Mouse (Mus musculus): ENCODE measurements at regions not wholly inside any gene's neighbourhood (a gene's known extent, or its start where the extent isn't known, plus 50 kb on each side); places are given as distances from the start of the nearest gene placed in this dataset.

DNA sequence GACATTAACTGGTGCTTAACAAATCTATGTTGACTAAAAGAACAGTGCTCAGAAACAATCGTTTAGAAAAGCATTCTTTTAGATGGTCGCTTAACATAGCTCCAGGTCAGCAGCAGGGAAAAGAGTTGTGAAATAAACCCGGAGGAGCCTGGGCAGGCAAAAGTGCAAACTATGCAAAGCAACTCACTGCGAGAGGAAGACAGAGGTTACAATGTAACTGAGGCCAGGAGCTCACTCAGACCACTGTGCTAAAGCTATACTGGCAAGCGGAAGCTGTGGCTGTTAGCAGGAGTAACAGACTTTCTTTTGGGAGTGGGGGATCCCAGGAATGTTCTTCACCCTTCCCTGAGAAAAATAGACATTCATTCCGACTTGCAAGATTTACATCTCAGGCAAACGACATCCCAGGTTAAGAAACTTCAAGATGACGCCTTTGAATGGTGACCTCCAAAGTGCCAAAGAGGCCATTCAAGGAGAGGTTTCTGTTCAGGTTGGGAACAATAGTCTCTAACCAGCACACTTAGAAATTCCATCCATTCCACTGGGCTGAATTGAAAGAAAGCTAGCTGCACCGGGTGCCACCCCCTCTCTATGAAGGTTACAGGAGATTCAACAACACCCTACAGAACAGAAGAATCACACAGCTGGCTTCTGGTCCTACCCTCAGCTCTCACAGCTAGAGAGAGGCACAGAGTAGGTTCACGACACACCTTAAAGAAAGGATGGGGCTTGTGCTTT lies 94.7 kb upstream of the Adgrl2 start:
- ATAC-seq, result no peak
- H3K4me3 ChIP-seq (ENCODE audit: low read length), result no peak overlapping the region
- peaks cover 7% of the 10 kb centered on the region for H3K4me1 ChIP-seq (ENCODE audit: control insufficient read depth, insufficient read depth, low read depth, low read length)
- H3K27ac ChIP-seq (ENCODE audit: low read depth, low read length), result no peak overlapping the region
- no peaks in the 10 kb centered on the region for H3K9me3 ChIP-seq (ENCODE audit: control insufficient read depth, low read length)
- H3K9ac ChIP-seq (ENCODE audit: low read depth, low read length), result no peak overlapping the region
- no peaks in the 10 kb centered on the region for H3K27me3 ChIP-seq (replicated peaks; ENCODE audit: control insufficient read depth, insufficient read depth, low read length)
- no peaks in the 10 kb centered on the region for H3K36me3 ChIP-seq (ENCODE audit: control insufficient read depth, insufficient read depth, low read length)
- WGBS, result 55% methylated on average over 10 of the region's 10 CpGs
- no peak overlapping the region for H3K4me2 ChIP-seq (ENCODE audit: low read length)

DNA sequence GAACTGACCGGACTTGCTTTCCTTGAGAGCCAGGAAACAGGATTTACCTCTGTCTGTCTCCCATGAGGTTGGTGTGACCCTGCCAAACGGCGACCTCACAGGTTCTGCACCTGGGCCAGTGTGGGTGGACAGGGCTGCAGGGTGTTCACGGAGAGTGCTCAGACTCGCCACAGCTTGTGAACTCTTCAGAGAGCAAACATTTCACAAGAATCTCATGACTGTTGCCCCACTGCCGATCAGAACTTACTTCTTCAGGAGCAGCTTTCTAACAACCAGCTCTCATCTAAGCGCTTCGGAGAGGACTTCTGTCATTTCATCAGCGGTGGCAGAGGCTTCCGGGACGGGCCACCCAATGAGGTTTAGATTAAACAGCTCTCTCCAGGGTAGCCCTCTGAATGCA lies 93.0 kb upstream of the Adgrl2 start:
- Histone ChIP-seq H3K9me3 (ENCODE audit: control insufficient read depth, low read length) (no peaks in the 10 kb centered on the region), H3K27me3 (replicated peaks; ENCODE audit: control insufficient read depth, insufficient read depth, low read length) (no peaks in the 10 kb centered on the region), H3K36me3 (ENCODE audit: control insufficient read depth, insufficient read depth, low read length) (no peaks in the 10 kb centered on the region), H3K4me2 (ENCODE audit: low read length) (no peak overlapping the region), H3K9ac (ENCODE audit: low read depth, low read length) (no peak overlapping the region), H3K27ac (ENCODE audit: low read depth, low read length) (no peak overlapping the region), H3K4me1 (ENCODE audit: control insufficient read depth, insufficient read depth, low read depth, low read length) (peaks cover under 1% of the 10 kb centered on the region; the same call in 1 of the 2 replicates), H3K4me3 (ENCODE audit: low read length) (no peak overlapping the region)
- ATAC-seq, result no peak
- 76% methylated on average over 11 of the region's 11 CpGs for WGBS

DNA sequence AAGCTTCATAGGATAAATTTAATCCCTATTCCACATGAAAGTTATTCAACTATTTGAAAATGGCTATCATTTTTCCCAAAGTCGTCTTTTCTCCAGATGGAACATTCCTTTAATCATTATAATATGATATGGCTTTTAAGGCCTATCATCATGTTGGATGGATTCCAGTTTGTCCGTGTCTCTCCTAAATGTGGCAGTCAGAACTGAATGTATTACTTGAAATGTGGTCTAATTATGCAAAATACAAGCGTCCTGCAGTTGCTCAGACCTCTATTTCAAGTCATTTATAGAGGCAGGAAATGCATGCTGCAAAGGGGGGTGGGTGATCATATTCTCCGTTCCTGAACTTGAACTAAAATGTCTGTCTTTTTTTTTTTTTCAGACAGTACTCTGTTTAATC lies 88.5 kb upstream of the Adgrl2 start:
- Histone ChIP-seq H3K4me1 (ENCODE audit: control insufficient read depth, insufficient read depth, low read depth, low read length) (peaks cover 8% of the 10 kb centered on the region), H3K27ac (ENCODE audit: low read depth, low read length) (no peak overlapping the region), H3K4me3 (ENCODE audit: low read length) (no peak overlapping the region), H3K9me3 (ENCODE audit: control insufficient read depth, low read length) (no peaks in the 10 kb centered on the region), H3K36me3 (ENCODE audit: control insufficient read depth, insufficient read depth, low read length) (no peaks in the 10 kb centered on the region), H3K9ac (ENCODE audit: low read depth, low read length) (no peak overlapping the region), H3K27me3 (replicated peaks; ENCODE audit: control insufficient read depth, insufficient read depth, low read length) (no peaks in the 10 kb centered on the region), H3K4me2 (ENCODE audit: low read length) (no peak overlapping the region)
- no peak for ATAC-seq
- WGBS, result 41% methylated on average over 4 of the region's 4 CpGs

DNA sequence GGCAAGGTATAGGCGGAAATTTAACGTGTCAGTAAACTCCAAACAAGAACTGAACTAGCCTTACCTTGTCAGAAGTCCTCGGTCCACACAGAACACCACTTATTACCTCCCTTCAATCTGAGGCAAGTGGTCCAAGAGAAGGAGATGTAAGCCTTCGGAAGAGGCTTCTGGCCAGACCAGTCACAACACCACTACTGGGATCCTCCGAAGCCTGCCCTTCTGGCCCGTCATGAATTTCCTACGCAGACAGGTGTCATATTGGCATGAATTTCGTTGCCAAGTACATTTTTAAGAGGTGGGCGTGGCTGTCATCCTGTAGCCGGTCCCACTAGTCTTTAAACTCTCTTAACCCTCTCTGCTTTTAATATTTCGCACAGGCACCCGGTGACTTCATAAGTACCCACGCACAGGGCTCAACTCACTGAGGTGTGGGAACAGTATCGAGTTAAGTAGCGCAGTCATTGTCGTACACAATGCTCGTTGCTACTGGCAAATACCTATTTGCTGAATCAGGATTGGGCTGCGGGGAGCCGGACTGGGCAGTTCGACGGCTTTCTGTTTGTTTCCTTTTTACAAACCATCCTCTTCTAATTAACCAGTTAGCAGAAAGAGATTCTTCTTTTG lies 86.7 kb upstream of the Adgrl2 start:
- H3K9me3 ChIP-seq (ENCODE audit: control insufficient read depth, low read length), result no peaks in the 10 kb centered on the region
- H3K27ac ChIP-seq (ENCODE audit: low read depth, low read length), result no peak overlapping the region
- no peaks in the 10 kb centered on the region for H3K27me3 ChIP-seq (replicated peaks; ENCODE audit: control insufficient read depth, insufficient read depth, low read length)
- H3K4me3 ChIP-seq (ENCODE audit: low read length), result no peak overlapping the region
- no peak overlapping the region for H3K9ac ChIP-seq (ENCODE audit: low read depth, low read length)
- peaks cover 8% of the 10 kb centered on the region for H3K4me1 ChIP-seq (ENCODE audit: control insufficient read depth, insufficient read depth, low read depth, low read length)
- no peak for ATAC-seq
- no peak overlapping the region for H3K4me2 ChIP-seq (ENCODE audit: low read length)
- H3K36me3 ChIP-seq (ENCODE audit: control insufficient read depth, insufficient read depth, low read length), result no peaks in the 10 kb centered on the region
- 77% methylated on average over 21 of the region's 21 CpGs for WGBS

DNA sequence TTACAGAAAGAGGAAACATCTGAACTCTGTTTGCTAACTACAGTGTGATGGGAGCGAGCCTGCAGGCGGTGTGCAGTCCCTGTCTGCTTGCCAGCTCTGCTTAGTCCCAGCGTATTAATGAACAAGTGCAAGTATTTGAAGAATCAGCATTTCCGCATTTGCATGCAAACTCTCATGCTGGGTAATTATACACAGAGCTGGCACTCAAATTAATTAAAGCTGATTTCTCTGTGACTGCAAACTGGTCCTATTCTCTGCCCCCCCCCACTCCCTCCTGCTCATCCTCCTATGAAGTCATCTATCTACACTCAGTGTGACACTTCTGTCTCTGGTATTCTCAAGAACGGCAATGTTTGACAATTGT lies 85.1 kb upstream of the Adgrl2 start:
- WGBS, result 23% methylated on average over 5 of the region's 5 CpGs
- ATAC-seq, result peak; percentile 86
- no peak overlapping the region for H3K9ac ChIP-seq (ENCODE audit: low read depth, low read length)
- no peaks in the 10 kb centered on the region for H3K9me3 ChIP-seq (ENCODE audit: control insufficient read depth, low read length)
- H3K27me3 ChIP-seq (replicated peaks; ENCODE audit: control insufficient read depth, insufficient read depth, low read length), result no peaks in the 10 kb centered on the region
- no peaks in the 10 kb centered on the region for H3K36me3 ChIP-seq (ENCODE audit: control insufficient read depth, insufficient read depth, low read length)
- H3K4me1 ChIP-seq (ENCODE audit: control insufficient read depth, insufficient read depth, low read depth, low read length), result peaks cover 8% of the 10 kb centered on the region
- peak overlapping the region; percentile 47 for H3K4me2 ChIP-seq (ENCODE audit: low read length)
- no peak overlapping the region for H3K27ac ChIP-seq (ENCODE audit: low read depth, low read length)
- H3K4me3 ChIP-seq (ENCODE audit: low read length), result 0 out of 2 replicates have a peak overlapping the region, but pooled peaks have one; percentile 1

DNA sequence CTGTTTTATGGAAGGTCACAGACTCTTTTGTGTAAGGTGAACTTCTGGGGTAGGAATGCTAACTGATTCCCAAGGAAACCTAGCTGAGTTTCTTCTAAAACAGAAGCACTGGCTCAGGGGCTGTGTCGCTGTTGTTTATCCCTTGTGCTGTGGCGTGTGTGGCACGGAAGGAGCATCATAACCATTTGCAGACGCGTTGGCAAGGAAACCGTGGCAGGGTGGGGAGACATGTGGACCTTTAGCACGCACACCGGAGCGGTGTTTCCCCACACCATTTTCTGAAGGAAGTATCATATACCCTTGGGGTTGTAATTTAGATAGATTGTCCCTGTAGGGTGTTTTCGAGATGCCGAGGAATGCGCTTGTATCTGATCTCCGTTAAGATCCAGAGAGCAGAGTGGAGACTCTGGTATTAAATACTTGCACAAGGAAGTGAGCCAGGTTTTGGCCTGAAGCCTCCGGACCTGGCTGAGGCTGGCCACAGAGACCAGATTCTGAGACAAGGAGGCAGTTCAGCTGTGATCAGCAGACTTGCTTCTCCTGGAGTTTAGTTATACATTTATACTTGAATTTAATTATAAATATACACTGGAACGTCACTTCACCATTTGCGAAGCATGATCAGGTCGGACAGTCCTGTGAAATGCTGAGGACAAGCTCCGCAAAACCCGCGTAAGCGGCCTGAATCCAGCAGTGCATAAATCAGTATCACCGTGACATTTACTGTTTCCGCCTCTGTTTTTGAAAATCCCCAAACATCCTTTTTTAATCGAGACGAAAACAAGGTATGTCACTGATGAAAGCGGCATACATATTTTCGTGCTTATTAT lies 84.5 kb upstream of the Adgrl2 start:
- Histone ChIP-seq H3K4me1 (ENCODE audit: control insufficient read depth, insufficient read depth, low read depth, low read length) (peaks cover 8% of the 10 kb centered on the region), H3K27me3 (replicated peaks; ENCODE audit: control insufficient read depth, insufficient read depth, low read length) (no peaks in the 10 kb centered on the region), H3K4me2 (ENCODE audit: low read length) (peak overlapping the region; percentile 47), H3K9ac (ENCODE audit: low read depth, low read length) (peak overlapping the region; percentile 27; the same call in 1 of the 2 replicates), H3K36me3 (ENCODE audit: control insufficient read depth, insufficient read depth, low read length) (no peaks in the 10 kb centered on the region), H3K27ac (ENCODE audit: low read depth, low read length) (no peak overlapping the region), H3K9me3 (ENCODE audit: control insufficient read depth, low read length) (no peaks in the 10 kb centered on the region), H3K4me3 (ENCODE audit: low read length) (no peak overlapping the region)
- peak; percentile 62 for ATAC-seq
- WGBS, result 40% methylated on average over 27 of the region's 27 CpGs

DNA sequence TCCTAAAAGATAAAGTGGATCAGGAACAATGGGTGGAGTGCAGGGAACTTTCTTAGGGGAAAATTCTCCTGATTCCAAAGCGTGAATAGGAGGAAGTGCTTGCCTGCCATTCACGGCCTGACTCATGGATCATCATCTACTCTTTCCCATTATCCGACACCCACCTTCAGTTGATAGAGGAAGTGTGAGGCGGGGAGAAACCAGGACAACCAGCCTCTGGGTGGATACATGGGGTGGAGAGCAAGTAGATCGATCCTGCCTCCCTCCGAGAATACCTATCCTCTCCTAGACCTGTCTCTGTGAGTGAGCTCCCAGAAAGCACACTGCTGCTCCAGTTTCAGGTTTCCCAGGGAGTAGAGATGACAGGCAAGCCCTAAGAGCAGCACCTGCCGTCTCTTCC lies 79.8 kb upstream of the Adgrl2 start:
- no peaks in the 10 kb centered on the region for H3K9me3 ChIP-seq (ENCODE audit: control insufficient read depth, low read length)
- no peaks in the 10 kb centered on the region for H3K36me3 ChIP-seq (ENCODE audit: control insufficient read depth, insufficient read depth, low read length)
- WGBS, result 73% methylated on average over 7 of the region's 7 CpGs
- H3K9ac ChIP-seq (ENCODE audit: low read depth, low read length), result no peak overlapping the region
- H3K4me3 ChIP-seq (ENCODE audit: low read length), result no peak overlapping the region
- peaks cover 8% of the 10 kb centered on the region for H3K4me1 ChIP-seq (ENCODE audit: control insufficient read depth, insufficient read depth, low read depth, low read length)
- H3K4me2 ChIP-seq (ENCODE audit: low read length), result no peak overlapping the region
- H3K27me3 ChIP-seq (replicated peaks; ENCODE audit: control insufficient read depth, insufficient read depth, low read length), result no peaks in the 10 kb centered on the region; the same call in 1 of the 2 replicates
- no peak overlapping the region for H3K27ac ChIP-seq (ENCODE audit: low read depth, low read length)
- ATAC-seq, result no peak

DNA sequence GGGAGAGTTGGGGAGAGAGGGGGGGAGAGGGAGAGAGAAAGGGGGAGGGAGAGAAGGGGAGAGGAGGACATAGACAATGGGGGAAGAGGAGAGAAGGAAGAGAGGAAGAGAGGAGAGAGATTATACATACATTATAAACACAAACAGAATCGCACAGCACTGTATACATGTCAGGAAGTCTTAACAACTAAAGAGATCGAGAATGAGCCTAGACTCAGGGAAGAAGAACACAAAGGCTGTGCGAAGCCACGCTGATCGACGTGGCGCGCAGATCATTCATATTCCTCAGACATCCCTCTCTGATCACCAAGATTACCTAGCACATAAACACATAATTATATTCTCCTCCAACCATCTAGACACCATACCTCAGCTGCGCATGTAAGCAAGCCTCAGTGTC lies 79.1 kb upstream of the Adgrl2 start:
- no peak overlapping the region for H3K27ac ChIP-seq (ENCODE audit: low read depth, low read length)
- no peak overlapping the region for H3K9ac ChIP-seq (ENCODE audit: low read depth, low read length)
- peaks cover under 1% of the 10 kb centered on the region for H3K4me1 ChIP-seq (ENCODE audit: control insufficient read depth, insufficient read depth, low read depth, low read length)
- no peak for ATAC-seq
- no peak overlapping the region for H3K4me3 ChIP-seq (ENCODE audit: low read length)
- no peaks in the 10 kb centered on the region; the same call in 1 of the 2 replicates for H3K27me3 ChIP-seq (replicated peaks; ENCODE audit: control insufficient read depth, insufficient read depth, low read length)
- H3K36me3 ChIP-seq (ENCODE audit: control insufficient read depth, insufficient read depth, low read length), result no peaks in the 10 kb centered on the region
- no peak overlapping the region; the same call in 1 of the 2 replicates for H3K4me2 ChIP-seq (ENCODE audit: low read length)
- 73% methylated on average over 9 of the region's 9 CpGs for WGBS
- no peaks in the 10 kb centered on the region for H3K9me3 ChIP-seq (ENCODE audit: control insufficient read depth, low read length)

DNA sequence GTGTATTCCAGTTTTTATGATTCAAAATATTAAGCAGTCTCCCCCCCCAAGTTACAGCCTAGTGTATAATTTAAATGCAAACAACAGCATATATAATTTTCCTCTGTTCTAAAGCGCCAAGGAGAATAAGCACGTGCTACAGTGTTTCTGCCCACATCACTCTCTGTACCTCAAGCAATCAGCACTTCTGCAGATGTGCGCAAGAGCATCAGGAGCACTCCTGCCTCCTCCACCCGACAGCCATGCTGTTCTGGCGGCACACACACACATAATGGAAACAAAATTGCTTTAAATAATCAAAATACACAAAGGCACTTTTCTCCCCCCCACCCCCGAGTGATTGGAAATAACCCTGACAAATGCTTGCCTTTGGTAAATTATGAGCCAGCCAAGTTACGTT lies 78.5 kb upstream of the Adgrl2 start:
- ATAC-seq, result no peak
- H3K4me3 ChIP-seq (ENCODE audit: low read length), result no peak overlapping the region
- H3K27ac ChIP-seq (ENCODE audit: low read depth, low read length), result no peak overlapping the region
- H3K36me3 ChIP-seq (ENCODE audit: control insufficient read depth, insufficient read depth, low read length), result no peaks in the 10 kb centered on the region
- WGBS, result 37% methylated on average over 7 of the region's 7 CpGs
- no peaks in the 10 kb centered on the region for H3K9me3 ChIP-seq (ENCODE audit: control insufficient read depth, low read length)
- peak overlapping the region; percentile 19; the same call in 1 of the 2 replicates for H3K4me2 ChIP-seq (ENCODE audit: low read length)
- no peaks in the 10 kb centered on the region; the same call in 1 of the 2 replicates for H3K27me3 ChIP-seq (replicated peaks; ENCODE audit: control insufficient read depth, insufficient read depth, low read length)
- H3K4me1 ChIP-seq (ENCODE audit: control insufficient read depth, insufficient read depth, low read depth, low read length), result no peaks in the 10 kb centered on the region
- H3K9ac ChIP-seq (ENCODE audit: low read depth, low read length), result no peak overlapping the region
